Mouse (Mus musculus) kidney, embryonic 14.5 days (tissue): ENCODE results near the gene Sulf2. TPM values are rescaled to one million over a fixed set of nuclear protein-coding genes. Genes with fewer than 3 reads are reported as not detected.

Source experiments
- ATAC-seq: fragments of 200-750 bp; cut with Nextera tagmentation; 2 replicates; pipeline ENCODE4 v1.8.0; 2017; ENCODE audit warnings: moderate number of reproducible peaks, mild to moderate bottlenecking, moderate TSS enrichment, moderate library complexity; ENCODE audit not compliant: low FRiP score, low TSS enrichment
- H3K27ac ChIP-seq: fragments of 300-500 bp; sonication (generic); 2 replicates; pipeline ENCODE4 v1.5.1; 2014; ENCODE audit warnings: low read depth, mild to moderate bottlenecking, low read length, moderate library complexity, mixed read lengths
- H3K27me3 ChIP-seq: fragments of 300-500 bp; sonication (generic); 2 replicates; pipeline ENCODE4 v1.6.1; 2014; ENCODE audit warnings: mild to moderate bottlenecking, low read length; ENCODE audit not compliant: control insufficient read depth, insufficient read depth
- H3K36me3 ChIP-seq: fragments of 300-500 bp; sonication (generic); 2 replicates; pipeline ENCODE4 v1.6.1; 2014; ENCODE audit warnings: low read length, mixed read lengths; ENCODE audit not compliant: control insufficient read depth, insufficient read depth
- H3K4me1 ChIP-seq: fragments of 300-500 bp; sonication (generic); 2 replicates; pipeline ENCODE4 v1.6.1; 2014; ENCODE audit warnings: low read length, mixed read lengths; ENCODE audit not compliant: control insufficient read depth, insufficient read depth
- H3K4me2 ChIP-seq: fragments of 300-500 bp; sonication (generic); replicated peaks from 2 replicates; pipeline ENCODE4 v1.6.1; 2014; ENCODE audit warnings: low read depth, mild to moderate bottlenecking, low read length
- H3K4me3 ChIP-seq: fragments of 300-500 bp; sonication (generic); 2 replicates; pipeline ENCODE4 v1.5.1; 2014; ENCODE audit warnings: mild to moderate bottlenecking, low read length
- H3K9ac ChIP-seq: fragments of 300-500 bp; sonication (generic); 2 replicates; pipeline ENCODE4 v1.6.1; 2014; ENCODE audit warnings: low read depth, mild to moderate bottlenecking, low read length, moderate library complexity
- H3K9me3 ChIP-seq: fragments of 300-500 bp; sonication (generic); 2 replicates; pipeline ENCODE4 v1.6.1; 2016; ENCODE audit warnings: low read length; ENCODE audit not compliant: control insufficient read depth
- WGBS: fragments of 180-500 bp; shearing (Covaris S2); extraction: QIAGEN DNeasy Blood & Tissue Kit; methylation state at CpG from one replicate; pipeline ENCODE4 v1.1.7; 2014; 5-methylcytosine and 5-hydroxymethylcytosine counted together
- polyA plus RNA-seq: library from polyadenylated mRNA; unstranded; fragments of >200 nt; fragmentation: Nextera tagmentation; extraction: Ambion mirVana; gene quantifications from 2 replicates; pipeline ENCODE4 v1.2.1, GENCODE M21; 2014

The Sulf2 gene
- polyA plus RNA-seq, 1 experiment from 2014 or later, result 80.4 TPM

- ATAC-seq, result no peak
- Histone ChIP-seq H3K9ac (no peak overlapping the region), H3K27me3 (no peaks in the 10 kb centered on the region), H3K4me2 (no peak overlapping the region), H3K9me3 (no peaks in the 10 kb centered on the region), H3K27ac (no peak overlapping the region), H3K4me1 (peaks cover 9% of the 10 kb centered on the region; the same call in 1 of the 2 replicates), H3K4me3 (no peak overlapping the region), H3K36me3 (no peaks in the 10 kb centered on the region)
- 90% methylated on average over 2 of the region's 2 CpGs for WGBS
Measured at GRCm38 (mm10) chr2:166167387-166167786, 11.9 kb upstream of the Sulf2 start.

GRCm38 (mm10) chr2:166165396-166165795 lies 9.9 kb upstream of the Sulf2 start:
- Histone ChIP-seq H3K9me3 (no peaks in the 10 kb centered on the region), H3K4me3 (no peak overlapping the region), H3K4me2 (no peak overlapping the region), H3K9ac (no peak overlapping the region), H3K36me3 (no peaks in the 10 kb centered on the region), H3K4me1 (0 out of 2 replicates have a peak, but pooled peaks cover 6% of the 10 kb centered on the region), H3K27me3 (no peaks in the 10 kb centered on the region), H3K27ac (no peak overlapping the region)
- 81% methylated on average over 7 of the region's 7 CpGs for WGBS
- no peak for ATAC-seq

DNA sequence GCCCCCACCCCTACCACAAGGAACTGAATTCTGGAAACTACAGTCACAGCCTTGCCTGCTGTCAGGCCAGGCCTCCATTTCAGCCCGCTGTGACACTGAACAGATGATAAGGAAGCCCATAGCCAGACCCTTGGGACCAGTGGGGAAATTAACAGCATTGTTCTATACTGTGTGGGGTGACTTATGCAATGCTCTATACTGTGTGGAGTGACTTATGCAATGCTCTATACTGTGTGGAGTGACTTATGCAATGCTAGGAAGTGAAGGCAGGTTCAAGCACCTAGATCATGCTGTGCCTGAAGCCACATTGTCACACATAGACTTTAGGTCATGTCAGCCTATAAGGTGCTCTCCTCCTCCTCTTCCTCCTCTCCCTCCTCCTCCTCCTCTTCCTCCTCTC lies 9.1 kb upstream of the Sulf2 start:
- ATAC-seq, result no peak
- no peak overlapping the region for H3K4me2 ChIP-seq
- H3K27ac ChIP-seq, result no peak overlapping the region
- 89% methylated on average over 1 of the region's 1 CpGs for WGBS
- H3K4me3 ChIP-seq, result no peak overlapping the region
- H3K27me3 ChIP-seq, result no peaks in the 10 kb centered on the region
- no peaks in the 10 kb centered on the region for H3K9me3 ChIP-seq
- no peak overlapping the region for H3K9ac ChIP-seq
- H3K4me1 ChIP-seq, result 0 out of 2 replicates have a peak, but pooled peaks cover 5% of the 10 kb centered on the region
- no peaks in the 10 kb centered on the region for H3K36me3 ChIP-seq

DNA sequence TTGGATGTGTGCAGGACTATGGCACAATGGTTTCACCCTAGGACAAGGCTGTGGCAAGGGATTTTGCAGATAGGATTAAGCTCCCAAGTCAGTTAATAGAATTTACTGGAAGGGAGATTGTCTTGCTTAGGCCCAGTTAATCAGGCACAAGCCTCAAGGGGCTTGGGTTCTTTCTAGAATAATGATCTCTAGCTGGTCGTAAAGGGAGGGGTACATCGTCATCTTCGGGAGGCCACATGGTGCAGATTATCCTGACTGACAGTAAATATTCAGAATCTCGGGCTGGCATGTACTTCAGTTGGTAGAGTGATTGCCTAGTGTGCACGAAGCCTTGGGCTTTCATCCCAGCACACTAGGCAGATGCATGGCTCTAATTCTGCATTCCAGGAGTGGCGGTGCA lies 8.5 kb upstream of the Sulf2 start:
- H3K9ac ChIP-seq, result no peak overlapping the region
- no peaks in the 10 kb centered on the region for H3K36me3 ChIP-seq
- no peaks in the 10 kb centered on the region for H3K9me3 ChIP-seq
- H3K4me2 ChIP-seq, result no peak overlapping the region
- 85% methylated on average over 6 of the region's 6 CpGs for WGBS
- no peak overlapping the region for H3K4me3 ChIP-seq
- no peaks in the 10 kb centered on the region for H3K27me3 ChIP-seq
- no peak for ATAC-seq
- H3K4me1 ChIP-seq, result 0 out of 2 replicates have a peak, but pooled peaks cover 5% of the 10 kb centered on the region
- H3K27ac ChIP-seq, result no peak overlapping the region

DNA sequence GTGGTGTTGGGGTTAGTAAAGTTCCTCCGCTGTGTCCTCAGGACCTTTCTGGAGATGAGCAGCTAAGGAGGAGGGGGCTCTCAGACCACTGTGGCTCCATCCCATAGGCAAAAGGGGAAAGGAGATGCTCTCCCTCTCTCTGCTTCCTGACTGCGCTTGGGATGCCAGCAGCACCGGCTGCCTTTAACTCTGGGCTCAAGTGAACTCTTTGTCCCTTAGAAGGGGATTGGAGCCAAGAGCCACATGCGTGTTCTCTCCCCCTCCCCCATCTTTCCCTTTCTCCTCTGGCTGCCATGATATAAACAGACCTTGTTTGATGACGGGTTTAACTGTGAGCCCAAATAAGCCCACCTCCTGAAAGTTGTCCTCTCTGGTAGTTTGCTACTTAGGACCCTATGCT lies 7.8 kb upstream of the Sulf2 start:
- Histone ChIP-seq H3K4me1 (0 out of 2 replicates have a peak, but pooled peaks cover 5% of the 10 kb centered on the region), H3K36me3 (no peaks in the 10 kb centered on the region), H3K27ac (no peak overlapping the region), H3K4me2 (no peak overlapping the region), H3K9ac (no peak overlapping the region), H3K27me3 (no peaks in the 10 kb centered on the region), H3K4me3 (no peak overlapping the region), H3K9me3 (no peaks in the 10 kb centered on the region)
- no peak for ATAC-seq
- WGBS, result 77% methylated on average over 5 of the region's 5 CpGs

- ATAC-seq, result no peak
- Histone ChIP-seq H3K27ac (no peak overlapping the region), H3K9me3 (no peaks in the 10 kb centered on the region), H3K4me2 (no peak overlapping the region), H3K4me1 (peaks cover 12% of the 10 kb centered on the region; the same call in 1 of the 2 replicates), H3K9ac (no peak overlapping the region), H3K4me3 (no peak overlapping the region), H3K27me3 (no peaks in the 10 kb centered on the region), H3K36me3 (no peaks in the 10 kb centered on the region)
- WGBS, result 59% methylated on average over 5 of the region's 5 CpGs
Measured at GRCm38 (mm10) chr2:166162160-166162559, 6.7 kb upstream of the Sulf2 start.

- H3K36me3 ChIP-seq, result no peaks in the 10 kb centered on the region
Measured at GRCm38 (mm10) chr2:166159276-166159675, 3.8 kb upstream of the Sulf2 start.

DNA sequence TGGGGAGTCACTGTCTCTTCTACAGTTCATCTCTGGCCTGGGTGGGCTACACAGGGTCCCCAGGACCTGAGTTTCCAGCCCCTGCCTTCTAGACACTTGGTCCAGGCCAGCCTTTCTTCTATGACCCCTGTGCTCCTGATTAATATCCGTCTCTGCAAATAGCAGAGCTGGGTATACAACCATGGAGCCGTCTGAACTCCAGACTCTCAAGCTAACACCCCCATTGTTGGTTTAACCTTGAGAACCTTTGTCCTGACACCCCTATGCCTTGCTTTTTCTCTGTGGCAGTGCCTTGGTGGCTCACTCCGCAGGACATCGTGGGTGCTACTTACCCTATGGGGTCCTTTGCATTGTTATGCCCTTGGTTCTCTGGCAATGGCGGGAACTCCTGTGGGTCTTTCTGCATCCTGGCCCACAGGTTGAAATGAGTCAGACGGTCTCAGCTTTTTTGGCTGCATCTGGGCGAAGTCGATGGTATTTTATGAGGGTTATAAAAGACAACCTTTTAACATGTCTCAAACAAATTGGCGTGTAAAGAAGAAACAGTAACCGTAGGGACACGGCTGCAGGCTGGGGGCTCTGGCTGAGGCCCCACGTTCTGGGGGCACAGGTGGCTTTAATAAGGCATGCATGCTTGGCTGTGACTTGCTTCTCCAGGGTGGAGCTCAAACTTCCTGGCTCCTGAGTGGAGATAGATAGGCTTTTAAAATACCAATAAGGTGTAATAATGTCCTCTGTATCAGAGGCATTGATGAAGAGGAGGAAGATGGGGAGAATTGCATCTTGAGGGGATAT lies 2.5 kb upstream of the Sulf2 start:
- Histone ChIP-seq H3K4me1 (peaks cover 27% of the 10 kb centered on the region), H3K4me3 (no peak overlapping the region), H3K9ac (no peak overlapping the region), H3K9me3 (no peaks in the 10 kb centered on the region), H3K27ac (no peak overlapping the region), H3K27me3 (no peaks in the 10 kb centered on the region), H3K36me3 (no peaks in the 10 kb centered on the region), H3K4me2 (no peak overlapping the region)
- 31% methylated on average over 12 of the region's 12 CpGs for WGBS
- ATAC-seq, result no peak

More at GRCm38 (mm10) chr2:166159276-166159675, 3.8 kb upstream of the Sulf2 start:
- Histone ChIP-seq H3K9ac (no peak overlapping the region), H3K4me3 (no peak overlapping the region), H3K9me3 (no peaks in the 10 kb centered on the region), H3K4me2 (no peak overlapping the region), H3K4me1 (peaks cover 19% of the 10 kb centered on the region), H3K27ac (no peak overlapping the region), H3K27me3 (no peaks in the 10 kb centered on the region)
- WGBS, result 84% methylated on average over 7 of the region's 7 CpGs
- ATAC-seq, result no peak

DNA sequence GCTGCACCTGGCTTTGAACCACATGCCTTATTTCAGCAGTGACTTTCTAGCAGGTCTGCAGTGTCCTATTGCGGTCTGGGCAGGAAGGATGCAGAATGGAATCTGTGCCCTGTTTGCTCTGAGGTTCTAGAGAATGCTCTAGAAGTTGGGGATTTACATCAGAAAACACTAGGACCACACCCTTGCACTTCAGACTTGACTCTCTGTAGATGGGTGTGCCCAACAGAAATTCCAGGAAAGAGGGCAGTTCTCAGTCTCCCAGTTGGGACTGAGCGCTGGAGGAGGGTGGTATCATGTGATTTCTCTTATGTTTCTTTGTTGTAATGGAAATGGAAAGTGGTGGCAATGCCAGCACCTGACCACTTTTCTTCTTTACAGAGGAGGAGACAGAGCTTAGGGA lies 1.7 kb upstream of the Sulf2 start:
- H3K9me3 ChIP-seq, result no peaks in the 10 kb centered on the region
- no peaks in the 10 kb centered on the region for H3K27me3 ChIP-seq
- no peak overlapping the region for H3K27ac ChIP-seq
- no peak overlapping the region for H3K4me2 ChIP-seq
- 89% methylated on average over 2 of the region's 2 CpGs for WGBS
- no peaks in the 10 kb centered on the region for H3K36me3 ChIP-seq
- no peak overlapping the region for H3K4me3 ChIP-seq
- H3K4me1 ChIP-seq, result peaks cover 28% of the 10 kb centered on the region
- H3K9ac ChIP-seq, result no peak overlapping the region
- no peak for ATAC-seq
